Mouse (Mus musculus): ENCODE results near the gene Dlgap4. TPM values are rescaled to one million over a fixed set of nuclear protein-coding genes. Genes with fewer than 3 reads are reported as not detected.

Gene Dlgap4
- total and polyA plus RNA-seq, 3 experiments: 12.4 to 38.5 (median 12.7) TPM

DNA sequence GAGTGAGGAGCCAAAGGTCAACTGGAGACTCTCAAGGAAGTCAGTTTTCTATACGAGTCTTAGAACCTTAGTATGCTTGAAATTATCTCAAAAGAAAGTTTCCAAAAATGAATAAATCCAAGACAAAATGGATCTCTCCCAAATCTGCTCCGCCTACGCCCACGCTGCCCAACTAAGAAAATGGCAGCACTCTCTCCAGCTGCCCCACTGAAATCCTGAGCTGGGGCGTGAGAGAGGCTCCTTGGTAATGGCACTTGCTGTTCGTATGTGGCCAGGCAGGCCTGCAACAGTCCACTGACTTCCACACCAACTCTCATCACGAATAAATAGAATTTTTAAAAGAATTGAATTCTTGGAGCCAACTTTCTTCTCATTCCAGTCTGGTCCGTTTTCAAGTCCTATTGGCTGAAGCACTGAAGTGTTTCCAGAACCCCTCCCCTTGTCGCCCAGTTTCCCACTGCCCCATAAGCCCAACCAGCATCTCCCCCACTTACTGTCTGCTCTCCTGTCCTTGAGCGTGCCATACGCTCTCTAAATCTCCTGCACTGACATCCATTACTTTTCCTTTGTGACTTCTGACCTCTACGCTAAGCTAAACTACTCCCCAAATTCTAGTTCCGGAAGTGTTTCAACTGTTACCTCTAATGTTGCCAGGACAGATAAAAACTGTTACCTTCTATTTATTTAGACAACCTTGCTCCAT is 160.7 kb downstream of the Dlgap4 start:
- Histone ChIP-seq H3K27ac (ENCODE audit: insufficient read depth, low read depth) (no peak overlapping the region), H3K4me2 (ENCODE audit: insufficient read depth, low read depth, poor library complexity, severe bottlenecking) (no peak overlapping the region), H3K9me3 (replicated peaks; ENCODE audit: low read length) (peaks cover 5% of the 10 kb centered on the region), H3K4me1 (ENCODE audit: control insufficient read depth in 1 of 2, insufficient read depth in 2 of 2) (peaks cover 0 to 15% of the 10 kb centered on the region in 2 experiments; a peak in 2 of 4 replicates), H3K79me2 (replicated peaks; ENCODE audit: control insufficient read depth, extremely low read depth, insufficient read depth, poor library complexity, severe bottlenecking) (no peaks in the 10 kb centered on the region), H3K4me3 (replicated peaks in 1 of 3; ENCODE audit: low read depth in 2 of 3, low read length in 2 of 3, poor library complexity in 1 of 3) (no peak overlapping the region), H3K36me3 (replicated peaks in 1 of 2; ENCODE audit: control insufficient read depth in 1 of 2, insufficient read depth in 1 of 2, low read length in 1 of 2) (no peaks in the 10 kb centered on the region), H3K27me3 (replicated peaks) (no peaks in the 10 kb centered on the region), H3K9ac (ENCODE audit: insufficient read depth, low read depth) (no peak overlapping the region)
- TF ChIP-seq POLR2AphosphoS2 (IDR thresholded peaks at IDR 0.05; ENCODE audit: low read depth, low read length): no peak
- no peak for TF ChIP-seq RCOR1 (conservative IDR thresholded peaks at IDR 0.05; ENCODE audit: low read depth, low read length)
- TF ChIP-seq ELF1 (IDR thresholded peaks at IDR 0.05; ENCODE audit: low read depth, low read length): no peak
- TF ChIP-seq MAX (IDR thresholded peaks at IDR 0.05; ENCODE audit: low read length): no peak
- no peak for TF ChIP-seq HCFC1 (IDR thresholded peaks at IDR 0.05; ENCODE audit: low read depth, low read length)
- no peak for TF ChIP-seq POLR2A (IDR thresholded peaks at IDR 0.05; ENCODE audit: low read depth, low read length)
- no peak for TF ChIP-seq E2F4 (IDR thresholded peaks at IDR 0.05; ENCODE audit: insufficient replicate concordance, low read depth, low read length)
- TF ChIP-seq RAD21 (IDR thresholded peaks at IDR 0.05; ENCODE audit: low read depth, low read length): no peak
- no peak for TF ChIP-seq BHLHE40 (IDR thresholded peaks at IDR 0.05; ENCODE audit: low read depth, low read length)
- no peak for TF ChIP-seq MEF2A (IDR thresholded peaks at IDR 0.05; ENCODE audit: borderline replicate concordance, low read depth, low read length)
- no peak for TF ChIP-seq EP300 (IDR thresholded peaks at IDR 0.05; ENCODE audit: low read length)
- TF ChIP-seq SMC3 (IDR thresholded peaks at IDR 0.05; ENCODE audit: low read depth, low read length): no peak
- TF ChIP-seq TBP (conservative IDR thresholded peaks at IDR 0.05; ENCODE audit: low read depth, low read length): no peak
- no peak for TF ChIP-seq JUN (IDR thresholded peaks at IDR 0.05; ENCODE audit: insufficient read depth, low read depth, low read length)
- no peak for TF ChIP-seq ZC3H11A (IDR thresholded peaks at IDR 0.05; ENCODE audit: low read depth, low read length)
- no peak for DNase-seq (ENCODE audit: extremely low read depth)
- dilution Hi-C loops (cut with MboI; ENCODE audit: extremely low pct_ligation_motif_present, extremely low pct_unique_long_range_greater_than_20kb, low sequenced_read_pairs) (no loop called here), in situ Hi-C loops (cut with MboI; ENCODE audit: low pct_ligation_motif_present, low pct_unique_long_range_greater_than_20kb, low sequenced_read_pairs) (no loop called here)

- H3K27ac ChIP-seq (ENCODE audit: insufficient read depth, low read depth): no peak within 1 kb of the TSS
Measured at GRCm38 (mm10) chr2:156774738-156775454, 161.4 kb downstream of the Dlgap4 start, which contains the start of gene Myl9. Myl9 (plus strand) TSS chr2:156775420.

More at GRCm38 (mm10) chr2:156774738-156775454, 161.4 kb downstream of the Dlgap4 start, which contains the start of gene Myl9:
- in situ Hi-C loops (cut with MboI; ENCODE audit: low pct_ligation_motif_present, low pct_unique_long_range_greater_than_20kb, low sequenced_read_pairs) (no loop called here), dilution Hi-C loops (cut with MboI; ENCODE audit: extremely low pct_ligation_motif_present, extremely low pct_unique_long_range_greater_than_20kb, low sequenced_read_pairs) (no loop called here)
- no peak within 1 kb of the TSS for H3K9ac ChIP-seq (ENCODE audit: insufficient read depth, low read depth)
- DNase-seq (ENCODE audit: extremely low read depth): no peak
- TF ChIP-seq MEF2A (IDR thresholded peaks at IDR 0.05; ENCODE audit: borderline replicate concordance, low read depth, low read length) (no peak), MAFK (IDR thresholded peaks at IDR 0.05; ENCODE audit: insufficient replicate concordance, low read length) (no peak), CHD2 (IDR thresholded peaks at IDR 0.05; ENCODE audit: low read length) (no peak), RAD21 (IDR thresholded peaks at IDR 0.05; ENCODE audit: low read depth, low read length) (no peak), HCFC1 (IDR thresholded peaks at IDR 0.05; ENCODE audit: low read depth, low read length) (no peak)
- peaks cover 0 to 15% of the 10 kb centered on the region in 2 experiments; a peak in 2 of 4 replicates for H3K4me1 ChIP-seq (ENCODE audit: control insufficient read depth in 1 of 2, insufficient read depth in 2 of 2)
- H3K4me2 ChIP-seq (ENCODE audit: insufficient read depth, low read depth, poor library complexity, severe bottlenecking): no peak within 1 kb of the TSS
- peaks cover 5% of the 10 kb centered on the region for H3K9me3 ChIP-seq (replicated peaks; ENCODE audit: low read length)
- H3K79me2 ChIP-seq (replicated peaks; ENCODE audit: control insufficient read depth, extremely low read depth, insufficient read depth, poor library complexity, severe bottlenecking): no peaks in the 10 kb centered on the region
- no peaks in the 10 kb centered on the region for H3K36me3 ChIP-seq (replicated peaks in 1 of 2; ENCODE audit: control insufficient read depth in 1 of 2, insufficient read depth in 1 of 2, low read length in 1 of 2)
- H3K27me3 ChIP-seq (replicated peaks): no peaks in the 10 kb centered on the region
- no peak within 1 kb of the TSS for H3K4me3 ChIP-seq (replicated peaks in 1 of 3; ENCODE audit: low read depth in 2 of 3, low read length in 2 of 3, poor library complexity in 1 of 3)
